Mouse (Mus musculus) neural tube, embryonic 15.5 days (tissue): ENCODE measurements around the gene Plcxd1. TPM values are rescaled to one million over a fixed set of nuclear protein-coding genes. Genes with fewer than 3 reads are reported as not detected.

Experiments
- ATAC-seq: fragments of 200-750 bp; cut with Nextera tagmentation; 2 replicates; pipeline ENCODE4 v1.8.0; 2017; ENCODE audit warnings: mild to moderate bottlenecking, moderate TSS enrichment, moderate library complexity; ENCODE audit not compliant: low FRiP score
- H3K27ac ChIP-seq: fragments of 300-500 bp; sonication (generic); replicated peaks from 2 replicates; pipeline ENCODE4 v1.5.1; 2015; ENCODE audit warnings: mild to moderate bottlenecking, inconsistent platforms
- H3K27me3 ChIP-seq: fragments of 300-500 bp; sonication (generic); replicated peaks from 2 replicates; pipeline ENCODE4 v1.6.1; 2015; ENCODE audit warnings: inconsistent platforms
- H3K36me3 ChIP-seq: fragments of 300-500 bp; sonication (generic); 2 replicates; pipeline ENCODE4 v1.6.1; 2015; ENCODE audit warnings: inconsistent platforms
- H3K4me1 ChIP-seq: fragments of 300-500 bp; sonication (generic); 2 replicates; pipeline ENCODE4 v1.6.1; 2015; ENCODE audit warnings: inconsistent platforms
- H3K4me2 ChIP-seq: fragments of 300-500 bp; sonication (generic); 2 replicates; pipeline ENCODE4 v1.6.1; 2015; ENCODE audit warnings: inconsistent platforms, mild to moderate bottlenecking, moderate library complexity
- H3K4me3 ChIP-seq: fragments of 300-500 bp; sonication (generic); replicated peaks from 2 replicates; pipeline ENCODE4 v1.5.1; 2015; ENCODE audit warnings: mild to moderate bottlenecking, inconsistent platforms
- H3K9ac ChIP-seq: fragments of 300-500 bp; sonication (generic); replicated peaks from 2 replicates; pipeline ENCODE4 v1.6.1; 2015; ENCODE audit warnings: mild to moderate bottlenecking, inconsistent platforms
- H3K9me3 ChIP-seq: fragments of 300-500 bp; sonication (generic); replicated peaks from 2 replicates; pipeline ENCODE4 v1.6.1; 2016; ENCODE audit warnings: inconsistent platforms
- WGBS: fragments of 180-500 bp; shearing (Covaris S2); methylation state at CpG from one replicate; pipeline ENCODE4 v1.1.7; 2015; ENCODE audit warnings: mixed read lengths; 5-methylcytosine and 5-hydroxymethylcytosine counted together
- polyA plus RNA-seq: library from polyadenylated mRNA; unstranded; fragments of >200 nt; fragmentation: Nextera tagmentation; extraction: Ambion mirVana; gene quantifications from 2 replicates; pipeline ENCODE4 v1.2.1, GENCODE M21; 2015

Gene Plcxd1
- polyA plus RNA-seq, 1 experiment from 2014 or later: 7.5 TPM

DNA sequence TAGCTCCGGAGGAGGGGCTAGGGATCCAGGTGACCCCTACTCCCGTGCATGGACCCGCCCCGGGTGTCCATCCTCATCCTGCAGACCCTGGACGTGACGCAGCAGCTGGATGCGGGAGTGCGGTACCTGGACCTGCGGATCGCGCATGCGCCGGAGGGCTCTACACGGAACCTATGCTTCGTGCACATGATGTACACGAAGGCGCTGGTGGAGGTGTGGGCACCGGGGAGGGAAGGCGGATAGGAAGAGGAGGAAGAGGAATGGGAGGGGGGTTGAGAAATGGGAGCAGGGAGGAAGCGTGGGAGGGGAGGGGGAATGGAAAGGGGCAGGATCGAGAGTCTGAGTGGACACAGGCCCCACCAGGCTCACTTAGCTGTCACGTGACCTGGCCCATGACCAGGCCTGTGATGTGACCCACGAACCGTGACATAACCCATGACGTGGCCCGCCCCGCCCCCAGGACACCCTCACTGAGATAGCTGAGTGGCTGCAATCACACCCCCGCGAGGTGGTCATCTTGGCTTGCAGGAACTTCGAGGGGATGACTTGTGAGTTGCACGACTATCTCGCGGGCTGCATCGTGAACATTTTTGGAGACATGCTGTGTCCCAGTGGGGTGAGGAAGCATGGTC is 2.1 kb downstream of the Plcxd1 start:
- peak overlapping the region; percentile 18; the same call in 1 of the 2 replicates for H3K27ac ChIP-seq
- ATAC-seq: peak; percentile 72

GRCm38 (mm10) chr5:110102429-110102828 is 2.7 kb downstream of the Plcxd1 start:
- Histone ChIP-seq H3K4me3 (no peak overlapping the region), H3K36me3 (peaks cover 42% of the 10 kb centered on the region), H3K27me3 (no peaks in the 10 kb centered on the region), H3K4me1 (peaks cover 41% of the 10 kb centered on the region), H3K27ac (no peak overlapping the region), H3K9ac (no peak overlapping the region), H3K4me2 (peak overlapping the region; percentile 86), H3K9me3 (no peaks in the 10 kb centered on the region)
- WGBS: 96% methylated on average over 13 of the region's 13 CpGs
- ATAC-seq: no peak

More for the DNA sequence above, 2.1 kb downstream of the Plcxd1 start:
- H3K4me2 ChIP-seq: peak overlapping the region; percentile 86
- peak overlapping the region; percentile 50 for H3K9ac ChIP-seq
- H3K9me3 ChIP-seq: no peaks in the 10 kb centered on the region
- peaks cover 37% of the 10 kb centered on the region for H3K4me1 ChIP-seq
- 23% methylated on average over 34 of the region's 34 CpGs for WGBS
- H3K4me3 ChIP-seq: peak overlapping the region; percentile 44
- no peaks in the 10 kb centered on the region for H3K27me3 ChIP-seq
- peaks cover 42% of the 10 kb centered on the region for H3K36me3 ChIP-seq

- ATAC-seq: no peak
- peaks cover 41% of the 10 kb centered on the region for H3K4me1 ChIP-seq
- no peak overlapping the region for H3K4me3 ChIP-seq
- WGBS: 94% methylated on average over 19 of the region's 19 CpGs
- no peak overlapping the region for H3K27ac ChIP-seq
- H3K36me3 ChIP-seq: peaks cover 42% of the 10 kb centered on the region
- H3K4me2 ChIP-seq: no peak overlapping the region
- no peaks in the 10 kb centered on the region for H3K9me3 ChIP-seq
- no peak overlapping the region for H3K9ac ChIP-seq
- H3K27me3 ChIP-seq: no peaks in the 10 kb centered on the region
Observed at GRCm38 (mm10) chr5:110102853-110103625, 3.3 kb downstream of the Plcxd1 start.

- WGBS: 97% methylated on average over 27 of the region's 27 CpGs
- H3K27me3 ChIP-seq: no peaks in the 10 kb centered on the region
- no peak overlapping the region for H3K9ac ChIP-seq
- peaks cover 45% of the 10 kb centered on the region for H3K4me1 ChIP-seq
- H3K4me3 ChIP-seq: no peak overlapping the region
- peaks cover 42% of the 10 kb centered on the region for H3K36me3 ChIP-seq
- ATAC-seq: no peak
- H3K27ac ChIP-seq: no peak overlapping the region
- H3K4me2 ChIP-seq: no peak overlapping the region
- no peaks in the 10 kb centered on the region for H3K9me3 ChIP-seq
Observed at GRCm38 (mm10) chr5:110103901-110104615, 4.3 kb downstream of the Plcxd1 start.

GRCm38 (mm10) chr5:110104616-110105380 is 5.0 kb downstream of the Plcxd1 start:
- H3K9ac ChIP-seq: no peak overlapping the region
- no peaks in the 10 kb centered on the region for H3K9me3 ChIP-seq
- H3K4me3 ChIP-seq: no peak overlapping the region
- peaks cover 45% of the 10 kb centered on the region for H3K4me1 ChIP-seq
- H3K4me2 ChIP-seq: no peak overlapping the region
- 96% methylated on average over 36 of the region's 36 CpGs for WGBS
- peaks cover 42% of the 10 kb centered on the region for H3K36me3 ChIP-seq
- no peaks in the 10 kb centered on the region for H3K27me3 ChIP-seq
- no peak overlapping the region for H3K27ac ChIP-seq
- ATAC-seq: no peak

DNA sequence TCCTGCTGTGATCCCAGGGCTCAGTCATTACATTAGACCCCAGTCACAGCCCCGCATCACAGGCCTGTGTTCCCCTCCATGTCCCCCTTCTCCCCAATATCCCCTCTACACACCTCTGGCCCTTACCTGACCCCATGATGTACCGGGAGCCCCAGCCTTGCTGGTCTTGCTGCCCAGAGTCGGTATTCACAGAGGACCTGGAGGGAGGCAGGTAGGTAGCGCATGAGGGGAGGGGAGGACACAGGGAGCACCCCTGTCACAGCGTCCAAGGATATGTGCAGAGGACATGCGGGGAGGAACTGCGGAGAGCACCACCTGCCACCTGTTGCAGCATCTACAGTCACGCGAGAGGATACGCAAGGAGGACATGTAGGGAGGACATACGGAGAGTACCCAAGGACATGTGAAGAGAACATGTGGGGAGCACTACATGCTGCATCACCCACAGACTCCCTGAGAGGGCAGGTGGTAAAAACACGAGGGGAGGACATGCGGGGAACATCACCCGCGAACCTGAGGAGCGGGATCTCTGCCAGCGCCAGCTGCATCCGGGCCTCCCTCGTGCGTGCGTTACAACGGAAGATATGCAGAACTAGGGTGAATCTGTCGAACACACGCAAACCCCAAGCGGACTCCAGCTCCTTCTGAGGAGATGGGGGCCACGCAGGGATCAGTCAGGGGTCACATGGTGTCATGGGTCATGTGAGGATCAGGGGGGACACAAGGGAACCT is 6.5 kb downstream of the Plcxd1 start:
- WGBS: 94% methylated on average over 26 of the region's 26 CpGs
- Histone ChIP-seq H3K27me3 (no peaks in the 10 kb centered on the region), H3K4me3 (peak overlapping the region; percentile 78), H3K4me1 (peaks cover 40% of the 10 kb centered on the region), H3K9ac (peak overlapping the region; percentile 75), H3K36me3 (peaks cover 42% of the 10 kb centered on the region), H3K4me2 (peak overlapping the region; percentile 93), H3K9me3 (no peaks in the 10 kb centered on the region), H3K27ac (no peak overlapping the region)
- no peak for ATAC-seq

DNA sequence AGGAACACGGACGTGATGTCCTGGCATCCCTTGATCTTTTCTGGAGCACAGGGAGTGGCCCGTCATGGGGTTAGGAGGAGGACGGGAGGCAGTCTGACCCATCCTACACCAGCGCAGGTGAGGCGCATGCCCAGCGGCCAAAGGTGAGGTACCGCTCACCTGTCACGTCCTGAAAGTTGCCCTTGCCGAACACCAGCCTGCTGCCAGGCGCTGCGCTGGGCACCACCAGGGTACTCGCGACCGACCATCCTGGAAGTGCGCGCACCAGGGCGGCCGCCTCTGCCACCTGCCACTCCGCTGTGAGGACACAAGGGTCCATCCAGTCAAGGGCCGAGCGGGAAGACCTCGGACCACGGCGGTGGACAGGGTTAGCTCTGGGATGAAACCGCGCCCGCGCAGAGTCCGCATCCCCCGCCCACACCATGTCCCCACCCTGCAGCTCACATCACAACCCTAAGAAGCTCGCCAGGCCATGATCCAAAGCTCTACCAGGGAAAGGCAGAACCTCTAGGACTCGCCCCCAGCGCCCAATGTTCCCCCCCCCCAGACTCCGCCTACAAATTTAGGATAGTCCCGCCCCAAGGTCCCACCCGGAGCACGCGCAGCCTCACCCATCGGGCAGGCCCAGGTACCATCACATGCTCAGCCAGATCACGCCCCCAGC is 7.3 kb downstream of the Plcxd1 start:
- peaks cover 33% of the 10 kb centered on the region for H3K4me1 ChIP-seq
- peak overlapping the region; percentile 93 for H3K4me2 ChIP-seq
- H3K27me3 ChIP-seq: no peaks in the 10 kb centered on the region
- H3K9me3 ChIP-seq: no peaks in the 10 kb centered on the region
- H3K36me3 ChIP-seq: peaks cover 46% of the 10 kb centered on the region
- H3K9ac ChIP-seq: peak overlapping the region; percentile 75
- H3K4me3 ChIP-seq: peak overlapping the region; percentile 78
- peak; percentile 14 for ATAC-seq
- H3K27ac ChIP-seq: peak overlapping the region; percentile 98
- 14% methylated on average over 39 of the region's 41 CpGs for WGBS

- Histone ChIP-seq H3K36me3 (peaks cover 46% of the 10 kb centered on the region), H3K4me3 (peak within 1 kb of the TSS; percentile 78), H3K9ac (peak within 1 kb of the TSS; percentile 75), H3K27me3 (no peaks in the 10 kb centered on the region), H3K9me3 (no peaks in the 10 kb centered on the region), H3K27ac (peak within 1 kb of the TSS; percentile 98), H3K4me2 (peak within 1 kb of the TSS; percentile 93), H3K4me1 (peaks cover 29% of the 10 kb centered on the region)
- ATAC-seq: peak; percentile 80
- WGBS: under 1% methylated on average over 71 of the region's 71 CpGs
Observed at GRCm38 (mm10) chr5:110107581-110108304, 8.0 kb downstream of the Plcxd1 start, which contains the start of gene Gtpbp6. Gene Gtpbp6 (minus strand): TSS chr5:110108197.

DNA sequence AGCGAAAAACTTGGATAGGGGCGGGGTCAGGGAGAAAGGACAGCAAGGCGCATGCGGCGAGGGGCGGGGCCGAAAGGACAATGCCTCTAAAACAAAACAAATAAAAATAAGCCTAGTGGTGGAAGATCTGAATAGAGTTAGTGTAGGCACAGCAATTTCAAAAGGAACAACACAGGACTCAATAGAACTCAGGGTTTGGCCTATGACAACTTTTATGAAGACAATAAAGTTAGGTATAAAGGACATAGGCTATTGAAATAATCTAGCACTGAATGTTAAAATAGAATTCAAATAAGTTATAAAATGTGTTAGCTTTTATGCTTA is 8.5 kb downstream of the Plcxd1 start:
- Histone ChIP-seq H3K36me3 (peaks cover 46% of the 10 kb centered on the region), H3K9ac (no peak overlapping the region), H3K4me3 (peak overlapping the region; percentile 78), H3K27me3 (no peaks in the 10 kb centered on the region), H3K27ac (peak overlapping the region; percentile 98), H3K4me2 (peak overlapping the region; percentile 93), H3K4me1 (peaks cover 29% of the 10 kb centered on the region), H3K9me3 (no peaks in the 10 kb centered on the region)
- no peak for ATAC-seq
- WGBS: 0% methylated on average over 7 of the region's 7 CpGs

DNA sequence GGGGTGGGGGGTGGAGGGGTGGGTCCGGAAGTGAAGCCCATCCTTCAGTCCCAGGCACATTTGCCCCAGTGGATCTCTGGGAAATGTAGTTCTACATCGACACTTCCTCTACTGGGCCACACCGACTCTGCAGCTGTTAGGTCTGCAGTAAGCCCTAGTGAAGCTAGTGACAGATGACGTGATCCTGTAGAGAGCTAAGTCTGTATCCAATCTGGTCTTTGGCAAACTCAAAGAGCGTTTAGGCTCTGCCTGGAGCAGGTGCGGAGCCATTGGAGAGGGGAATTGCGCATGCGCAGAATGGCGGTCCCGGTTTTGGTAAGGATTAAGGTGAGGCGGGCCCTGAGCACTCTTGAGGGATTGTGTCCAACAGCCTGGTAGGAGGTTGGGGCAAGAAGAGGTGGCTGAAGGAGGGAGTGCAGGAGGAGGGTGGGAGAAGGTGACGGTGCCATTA is 10.2 kb downstream of the Plcxd1 start, which contains the start of gene Zfp605:
TSS of gene Zfp605 (plus strand) at position 102 of the 451 bp plus-strand sequence.
- peak within 1 kb of the TSS; percentile 65 for H3K4me2 ChIP-seq
- peak within 1 kb of the TSS; percentile 70 for H3K4me3 ChIP-seq
- peak within 1 kb of the TSS; percentile 98 for H3K27ac ChIP-seq
- peak within 1 kb of the TSS; percentile 72 for H3K9ac ChIP-seq
- H3K9me3 ChIP-seq: no peaks in the 10 kb centered on the region
- H3K36me3 ChIP-seq: peaks cover 37% of the 10 kb centered on the region
- no peaks in the 10 kb centered on the region for H3K27me3 ChIP-seq
- WGBS: 2% methylated on average over 12 of the region's 12 CpGs
- peaks cover 29% of the 10 kb centered on the region for H3K4me1 ChIP-seq
- peak; percentile 64 for ATAC-seq
